Mouse (Mus musculus) lung, embryonic 15.5 days (tissue): ENCODE data around the gene Hipk2. TPM values are rescaled to one million over a fixed set of nuclear protein-coding genes. Genes with fewer than 3 reads are reported as not detected.
A peak's percentile ranks its signal among the peaks of the same experiment; 100 is the strongest.

Experiments used
- ATAC-seq: fragments of 200-750 bp; cut with Nextera tagmentation; 2 replicates; pipeline ENCODE4 v1.8.0; 2017; ENCODE audit warnings: moderate number of reproducible peaks, borderline replicate concordance; ENCODE audit not compliant: low FRiP score, low TSS enrichment; ENCODE audit errors: extremely low read depth
- H3K27ac ChIP-seq: fragments of 300-500 bp; sonication (generic); 2 replicates; pipeline ENCODE4 v1.5.1; 2015; ENCODE audit warnings: moderate library complexity, mild to moderate bottlenecking, inconsistent platforms
- H3K27me3 ChIP-seq: fragments of 300-500 bp; sonication (generic); 2 replicates; pipeline ENCODE4 v1.6.1; 2015; ENCODE audit warnings: inconsistent platforms
- H3K36me3 ChIP-seq: fragments of 300-500 bp; sonication (generic); 2 replicates; pipeline ENCODE4 v1.6.1; 2015; ENCODE audit warnings: inconsistent platforms
- H3K4me1 ChIP-seq: fragments of 300-500 bp; sonication (generic); 2 replicates; pipeline ENCODE4 v1.6.1; 2015; ENCODE audit warnings: inconsistent platforms
- H3K4me2 ChIP-seq: fragments of 300-500 bp; sonication (generic); 2 replicates; pipeline ENCODE4 v1.6.1; 2015; ENCODE audit warnings: inconsistent platforms, mild to moderate bottlenecking, moderate library complexity
- H3K4me3 ChIP-seq: fragments of 300-500 bp; sonication (generic); 2 replicates; pipeline ENCODE4 v1.5.1; 2015; ENCODE audit warnings: mild to moderate bottlenecking, inconsistent platforms
- H3K9ac ChIP-seq: fragments of 300-500 bp; sonication (generic); 2 replicates; pipeline ENCODE4 v1.6.1; 2015; ENCODE audit warnings: inconsistent platforms
- H3K9me3 ChIP-seq: fragments of 300-500 bp; sonication (generic); 2 replicates; pipeline ENCODE4 v1.6.1; 2016; ENCODE audit warnings: inconsistent platforms
- WGBS: fragments of 180-500 bp; shearing (Covaris S2); methylation state at CpG from one replicate; pipeline ENCODE4 v1.1.7; 2015; 5-methylcytosine and 5-hydroxymethylcytosine counted together
- polyA plus RNA-seq: library from polyadenylated mRNA; unstranded; fragments of >200 nt; fragmentation: Nextera tagmentation; extraction: Ambion mirVana; gene quantifications from 2 replicates; pipeline ENCODE4 v1.2.1, GENCODE M21; 2015

Hipk2 gene
- polyA plus RNA-seq, 1 experiment from 2014 or later: 21.8 TPM

DNA sequence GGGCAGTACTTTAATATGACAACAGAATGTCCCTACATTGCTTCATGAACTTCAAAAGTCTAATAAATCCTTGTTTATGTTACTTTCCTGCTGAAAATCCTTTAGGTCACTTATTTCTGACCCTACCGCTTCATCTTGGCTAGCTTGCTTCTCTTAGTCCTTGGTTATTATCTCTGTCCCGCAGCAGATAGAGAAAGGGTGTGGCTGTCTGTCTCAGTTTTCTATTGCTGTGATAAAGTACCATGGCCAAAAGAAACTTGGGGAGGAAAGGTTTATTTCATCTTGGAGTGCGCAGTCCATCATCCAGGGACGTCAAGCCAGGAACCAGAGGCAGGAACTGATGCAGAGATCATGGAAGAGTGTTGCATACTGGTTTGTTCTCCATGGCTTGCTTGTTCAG, 40.6 kb upstream of the Hipk2 start:
- H3K4me1 ChIP-seq: peaks cover 38% of the 10 kb centered on the region

DNA sequence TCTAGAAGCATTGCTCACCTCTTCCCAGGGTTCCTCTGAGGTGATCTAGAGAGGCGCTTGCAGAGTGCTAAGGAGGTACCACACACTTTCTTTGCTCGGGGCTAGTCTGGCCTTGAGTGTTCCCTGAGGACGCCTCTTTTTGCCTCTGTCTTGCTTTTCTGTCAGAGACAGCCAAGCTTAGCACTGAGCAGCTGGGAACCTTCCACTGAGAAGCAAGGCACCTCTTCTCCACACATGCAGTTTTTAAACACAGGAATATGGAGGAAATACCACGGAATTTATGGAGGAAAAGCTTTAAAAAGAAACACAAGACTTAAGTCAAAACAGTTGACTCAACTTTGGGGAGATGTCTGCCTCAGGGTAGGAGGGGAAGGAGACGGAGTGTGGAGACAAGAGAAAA, 39.8 kb upstream of the Hipk2 start:
- Histone ChIP-seq H3K4me3 (no peak overlapping the region), H3K36me3 (no peaks in the 10 kb centered on the region), H3K9me3 (no peaks in the 10 kb centered on the region), H3K27me3 (no peaks in the 10 kb centered on the region), H3K4me1 (peaks cover 35% of the 10 kb centered on the region), H3K27ac (no peak overlapping the region), H3K4me2 (no peak overlapping the region), H3K9ac (no peak overlapping the region)
- 60% methylated on average over 5 of the region's 5 CpGs for WGBS
- no peak for ATAC-seq

More for the DNA sequence above, 40.6 kb upstream of the Hipk2 start:
- 66% methylated on average over 4 of the region's 4 CpGs for WGBS
- no peak overlapping the region for H3K9ac ChIP-seq
- no peaks in the 10 kb centered on the region for H3K36me3 ChIP-seq
- no peak overlapping the region for H3K27ac ChIP-seq
- no peak overlapping the region for H3K4me3 ChIP-seq
- no peak for ATAC-seq
- no peak overlapping the region for H3K4me2 ChIP-seq
- H3K27me3 ChIP-seq: no peaks in the 10 kb centered on the region
- H3K9me3 ChIP-seq: no peaks in the 10 kb centered on the region

DNA sequence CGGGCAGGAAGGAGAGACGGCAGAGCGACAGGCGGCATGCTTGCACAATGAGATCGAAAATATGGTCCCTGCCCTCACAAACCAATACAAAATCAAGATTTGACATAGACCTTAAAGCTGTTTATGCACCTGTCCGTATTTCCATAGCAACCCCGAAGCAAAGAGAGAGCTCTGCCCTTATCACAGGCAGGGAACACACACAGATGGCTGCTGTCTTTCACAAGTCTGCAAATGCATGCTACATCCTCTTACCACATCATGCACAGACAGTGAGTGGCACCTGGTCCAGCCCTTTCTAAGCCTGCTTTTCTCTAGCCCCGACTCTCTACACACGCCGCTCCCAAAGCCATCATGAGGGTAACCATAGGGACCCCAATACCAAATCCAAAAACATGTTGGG, 38.2 kb upstream of the Hipk2 start:
- H3K9me3 ChIP-seq: no peaks in the 10 kb centered on the region
- peaks cover 35% of the 10 kb centered on the region for H3K4me1 ChIP-seq
- ATAC-seq: no peak
- 67% methylated on average over 10 of the region's 10 CpGs for WGBS
- no peaks in the 10 kb centered on the region for H3K36me3 ChIP-seq
- no peak overlapping the region for H3K9ac ChIP-seq
- no peak overlapping the region for H3K4me2 ChIP-seq
- no peak overlapping the region for H3K4me3 ChIP-seq
- no peak overlapping the region for H3K27ac ChIP-seq
- no peaks in the 10 kb centered on the region for H3K27me3 ChIP-seq

DNA sequence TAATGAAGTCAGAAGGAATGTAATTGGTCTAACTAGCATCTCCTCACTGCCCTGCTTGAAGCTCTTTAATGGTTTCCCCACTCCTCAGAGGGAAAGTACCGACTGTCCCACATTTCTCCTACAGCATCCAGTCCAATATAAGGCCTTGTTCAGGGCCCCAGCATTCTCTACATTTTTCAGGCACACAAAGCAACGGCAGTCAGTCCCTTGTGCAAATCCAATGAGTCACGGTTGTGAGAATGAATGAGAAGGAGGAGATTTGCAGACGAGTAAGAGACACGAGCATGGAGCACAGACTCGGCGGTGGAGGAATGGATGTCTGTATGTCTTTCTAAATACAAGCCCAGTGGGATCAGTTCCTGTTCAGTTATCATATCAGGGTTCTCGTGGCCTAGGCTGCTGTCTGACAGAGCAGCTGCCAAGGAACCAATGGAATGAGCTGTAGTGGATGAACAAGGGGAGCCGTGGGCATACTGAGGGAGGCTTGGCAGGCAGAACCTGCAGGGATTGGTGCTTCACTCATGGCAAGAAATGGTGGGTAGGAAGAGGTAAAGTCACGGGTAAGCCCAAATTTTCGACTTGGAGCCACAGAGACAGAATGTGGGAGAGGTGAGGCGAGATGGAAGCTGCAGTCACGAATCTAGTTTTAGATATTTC, 37.5 kb upstream of the Hipk2 start:
- no peak for ATAC-seq
- 64% methylated on average over 13 of the region's 13 CpGs for WGBS

DNA sequence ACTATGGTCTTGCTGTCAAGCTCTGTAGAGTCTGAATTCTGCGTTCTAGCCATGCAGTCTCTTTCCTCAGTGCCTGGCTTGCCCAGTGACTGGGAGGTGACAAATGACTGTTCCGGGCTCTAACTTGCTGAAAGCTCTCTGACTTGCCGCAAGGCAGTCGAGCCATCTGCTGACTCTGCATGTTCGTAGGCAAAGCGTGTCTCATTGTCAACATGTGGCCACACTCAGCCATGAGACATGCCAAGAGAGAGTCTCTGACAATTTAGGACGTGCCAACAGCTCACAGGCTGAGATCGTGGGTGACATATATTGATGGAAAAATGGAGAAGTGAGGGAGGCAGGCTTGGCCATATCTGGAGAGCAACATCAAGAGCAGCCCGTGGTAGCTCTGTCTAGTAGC, 36.9 kb upstream of the Hipk2 start:
- Histone ChIP-seq H3K27me3 (no peaks in the 10 kb centered on the region), H3K36me3 (no peaks in the 10 kb centered on the region), H3K9me3 (no peaks in the 10 kb centered on the region), H3K4me1 (peaks cover 23% of the 10 kb centered on the region), H3K4me3 (no peak overlapping the region), H3K4me2 (no peak overlapping the region), H3K9ac (no peak overlapping the region), H3K27ac (no peak overlapping the region)
- peak; percentile 28; the same call in 1 of the 2 replicates for ATAC-seq
- 56% methylated on average over 9 of the region's 9 CpGs for WGBS

More for the DNA sequence above, 37.5 kb upstream of the Hipk2 start:
- H3K27ac ChIP-seq: no peak overlapping the region
- H3K36me3 ChIP-seq: no peaks in the 10 kb centered on the region
- no peaks in the 10 kb centered on the region for H3K9me3 ChIP-seq
- no peaks in the 10 kb centered on the region for H3K27me3 ChIP-seq
- no peak overlapping the region for H3K4me2 ChIP-seq
- H3K4me1 ChIP-seq: peaks cover 29% of the 10 kb centered on the region
- H3K9ac ChIP-seq: no peak overlapping the region
- no peak overlapping the region for H3K4me3 ChIP-seq

DNA sequence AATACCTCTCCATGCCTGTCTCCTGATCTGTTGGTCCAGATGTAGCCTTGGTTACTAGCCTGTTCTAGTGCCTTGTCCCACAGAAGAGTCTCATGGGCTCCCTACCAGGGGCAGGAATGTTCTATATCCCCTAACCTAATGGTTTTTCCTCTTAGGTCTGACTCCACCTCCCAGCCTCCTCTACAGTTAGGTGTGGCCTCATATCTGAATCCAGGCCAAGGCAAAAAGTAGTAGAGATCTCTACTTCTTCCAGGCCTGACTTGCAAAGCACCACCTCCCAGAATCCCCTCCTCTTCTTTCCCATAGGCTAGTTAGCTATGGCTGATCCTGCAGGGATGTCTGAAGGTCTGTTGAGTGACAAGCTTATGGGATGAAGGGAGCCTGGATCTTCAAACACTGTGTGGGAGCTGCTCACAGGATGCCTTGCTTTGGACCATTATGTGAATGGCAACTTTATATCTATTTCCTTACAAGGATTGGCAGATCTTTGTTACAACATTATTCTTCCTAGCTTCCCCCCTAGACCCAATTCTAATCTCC, 36.2 kb upstream of the Hipk2 start:
- peak; percentile 28; the same call in 1 of the 2 replicates for ATAC-seq
- Histone ChIP-seq H3K27me3 (no peaks in the 10 kb centered on the region), H3K9me3 (no peaks in the 10 kb centered on the region), H3K4me1 (peaks cover 21% of the 10 kb centered on the region), H3K4me3 (no peak overlapping the region), H3K9ac (no peak overlapping the region), H3K36me3 (no peaks in the 10 kb centered on the region), H3K27ac (no peak overlapping the region), H3K4me2 (no peak overlapping the region)

DNA sequence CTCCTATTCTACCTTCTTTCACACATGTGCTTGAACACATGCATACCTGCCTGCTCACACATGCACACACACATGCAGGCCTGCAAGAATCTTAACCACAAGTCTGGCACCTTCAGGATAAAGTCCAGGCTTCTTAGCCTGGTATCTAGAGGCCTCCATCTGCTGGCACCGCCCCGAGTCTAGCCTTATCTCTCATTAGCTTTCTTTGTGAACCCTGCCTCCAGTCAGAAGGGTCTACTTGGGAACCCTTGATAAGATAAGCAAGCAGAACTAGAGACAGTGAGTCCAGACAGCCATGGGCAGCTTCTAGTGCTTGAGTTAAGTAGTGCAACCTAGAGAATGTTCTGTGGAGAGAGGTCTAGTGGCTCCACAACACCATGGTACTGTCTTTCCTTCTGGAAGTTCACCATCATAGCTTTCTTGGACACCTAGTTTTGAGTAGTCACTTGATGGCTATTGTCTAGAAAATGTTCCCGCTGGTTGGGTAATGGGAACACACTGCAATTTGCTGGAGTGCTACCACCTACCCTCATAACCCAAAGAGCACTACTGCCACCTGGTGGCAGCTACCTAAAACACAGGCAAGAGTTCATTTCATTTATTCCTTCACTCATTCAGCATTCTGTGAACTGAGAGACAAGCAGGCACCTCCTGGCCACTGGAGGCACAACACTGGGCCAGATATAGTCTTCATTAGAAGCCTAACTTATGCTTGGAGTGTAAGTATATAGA, 35.0 kb upstream of the Hipk2 start:
- H3K27me3 ChIP-seq: no peaks in the 10 kb centered on the region
- no peaks in the 10 kb centered on the region for H3K36me3 ChIP-seq
- no peak overlapping the region for H3K4me2 ChIP-seq
- WGBS: 34% methylated on average over 3 of the region's 3 CpGs
- H3K9ac ChIP-seq: no peak overlapping the region
- H3K9me3 ChIP-seq: no peaks in the 10 kb centered on the region
- peaks cover 15% of the 10 kb centered on the region for H3K4me1 ChIP-seq
- H3K27ac ChIP-seq: no peak overlapping the region
- ATAC-seq: peak; percentile 39; the same call in 1 of the 2 replicates
- no peak overlapping the region for H3K4me3 ChIP-seq

DNA sequence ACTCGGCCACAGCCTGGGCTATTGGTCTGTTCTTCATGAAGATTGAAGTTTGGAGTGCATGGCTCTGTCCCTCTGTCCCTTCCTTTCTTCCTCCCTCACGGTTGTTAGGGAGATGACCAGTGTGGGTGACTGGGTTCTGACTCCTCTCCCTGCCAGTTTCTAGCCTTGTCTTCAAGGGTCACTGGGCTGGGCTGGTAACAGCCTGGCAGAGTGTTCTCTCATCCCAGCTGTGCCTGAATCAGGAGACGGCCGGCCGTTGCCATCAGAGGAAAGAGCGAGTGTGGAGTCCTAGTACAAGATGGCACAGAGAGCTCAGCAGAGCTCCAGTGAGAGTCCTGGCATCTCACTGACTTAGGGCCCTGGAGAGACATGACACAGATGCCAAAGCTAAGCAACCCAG, 32.4 kb upstream of the Hipk2 start:
- Histone ChIP-seq H3K27ac (no peak overlapping the region), H3K4me1 (peaks cover 14% of the 10 kb centered on the region), H3K36me3 (no peaks in the 10 kb centered on the region), H3K4me3 (no peak overlapping the region), H3K27me3 (no peaks in the 10 kb centered on the region), H3K4me2 (no peak overlapping the region), H3K9me3 (no peaks in the 10 kb centered on the region), H3K9ac (no peak overlapping the region)
- 83% methylated on average over 6 of the region's 6 CpGs for WGBS
- ATAC-seq: no peak

DNA sequence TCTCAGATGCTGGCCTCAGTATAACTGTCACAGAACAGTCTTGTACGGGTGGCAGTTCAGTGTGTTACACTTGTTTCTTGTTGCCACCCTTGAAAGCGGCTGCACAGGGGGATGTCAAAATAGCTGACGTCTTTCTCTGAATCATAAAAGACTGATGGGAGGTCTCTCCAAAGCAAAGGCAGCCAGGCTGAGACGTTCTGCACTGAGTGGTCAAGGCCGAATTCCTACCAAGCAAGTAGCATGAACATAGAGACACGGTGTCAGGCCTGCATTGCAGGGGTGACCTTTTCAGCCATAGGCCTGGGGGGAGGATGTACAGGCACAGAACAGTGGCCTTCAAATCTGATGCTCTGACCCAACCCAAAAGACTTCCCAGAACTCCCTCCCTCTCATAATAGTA, 30.0 kb upstream of the Hipk2 start:
- no peak for ATAC-seq
- Histone ChIP-seq H3K27me3 (no peaks in the 10 kb centered on the region), H3K4me3 (no peak overlapping the region), H3K4me1 (no peaks in the 10 kb centered on the region), H3K27ac (no peak overlapping the region), H3K9ac (no peak overlapping the region), H3K9me3 (no peaks in the 10 kb centered on the region), H3K36me3 (no peaks in the 10 kb centered on the region), H3K4me2 (no peak overlapping the region)
- WGBS: 86% methylated on average over 6 of the region's 6 CpGs

DNA sequence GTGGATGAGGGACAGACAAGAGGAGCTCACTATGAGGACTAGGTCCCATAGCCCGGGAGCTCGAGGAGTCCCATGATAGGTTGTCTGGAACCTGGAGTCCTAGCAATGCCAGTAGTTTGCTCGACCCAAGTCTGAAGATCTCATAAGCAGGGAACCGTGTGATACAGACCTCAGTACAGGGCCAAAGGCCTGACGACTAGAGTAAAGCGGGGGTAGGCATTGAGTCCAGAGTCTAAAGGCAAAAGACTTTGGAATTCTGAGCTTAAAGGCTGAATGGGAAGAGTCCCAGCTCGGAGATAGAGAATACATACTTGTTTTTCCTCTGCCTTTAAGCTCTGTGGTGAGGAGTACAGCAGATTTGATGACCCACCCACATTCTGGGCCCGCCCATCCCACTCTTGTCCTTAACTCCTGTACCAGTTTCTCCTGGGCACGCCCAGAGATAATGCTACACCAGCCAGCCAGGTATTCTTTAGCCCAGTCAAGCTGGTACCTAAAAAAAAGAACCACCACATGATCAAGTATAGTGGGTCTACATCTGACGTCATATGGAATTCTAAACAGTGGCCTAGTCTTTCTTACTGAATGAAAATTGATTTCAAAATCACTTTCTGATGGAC, 27.0 kb upstream of the Hipk2 start:
- no peak for ATAC-seq
- H3K9me3 ChIP-seq: no peaks in the 10 kb centered on the region
- no peaks in the 10 kb centered on the region for H3K27me3 ChIP-seq
- H3K4me2 ChIP-seq: no peak overlapping the region
- 85% methylated on average over 10 of the region's 10 CpGs for WGBS
- no peak overlapping the region for H3K27ac ChIP-seq
- H3K4me1 ChIP-seq: no peaks in the 10 kb centered on the region
- no peaks in the 10 kb centered on the region for H3K36me3 ChIP-seq
- H3K9ac ChIP-seq: no peak overlapping the region
- no peak overlapping the region for H3K4me3 ChIP-seq

DNA sequence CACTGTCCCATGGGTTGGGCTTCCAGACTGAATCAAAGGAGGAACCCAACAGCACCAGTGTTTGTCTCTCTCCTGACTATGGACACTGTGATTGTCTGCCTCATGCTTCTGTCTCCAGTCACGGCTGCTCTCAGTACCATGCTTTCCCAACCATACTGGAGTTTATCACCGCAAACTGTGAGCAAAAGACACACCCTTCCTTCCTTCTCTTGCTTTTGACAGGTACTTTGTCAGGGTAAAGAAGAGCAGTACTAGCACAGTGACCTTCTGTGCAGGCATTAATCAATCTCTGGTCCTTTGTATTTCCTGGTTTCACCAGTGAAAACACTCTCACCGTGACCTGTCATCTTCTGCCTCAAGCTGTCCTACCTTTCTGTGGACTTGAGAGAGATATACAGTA, 25.7 kb upstream of the Hipk2 start:
- Histone ChIP-seq H3K36me3 (no peaks in the 10 kb centered on the region), H3K4me3 (no peak overlapping the region), H3K4me2 (no peak overlapping the region), H3K9ac (no peak overlapping the region), H3K27ac (no peak overlapping the region), H3K9me3 (no peaks in the 10 kb centered on the region), H3K4me1 (peaks cover 8% of the 10 kb centered on the region; the same call in 1 of the 2 replicates), H3K27me3 (no peaks in the 10 kb centered on the region)
- WGBS: 50% methylated on average over 3 of the region's 3 CpGs
- no peak for ATAC-seq

DNA sequence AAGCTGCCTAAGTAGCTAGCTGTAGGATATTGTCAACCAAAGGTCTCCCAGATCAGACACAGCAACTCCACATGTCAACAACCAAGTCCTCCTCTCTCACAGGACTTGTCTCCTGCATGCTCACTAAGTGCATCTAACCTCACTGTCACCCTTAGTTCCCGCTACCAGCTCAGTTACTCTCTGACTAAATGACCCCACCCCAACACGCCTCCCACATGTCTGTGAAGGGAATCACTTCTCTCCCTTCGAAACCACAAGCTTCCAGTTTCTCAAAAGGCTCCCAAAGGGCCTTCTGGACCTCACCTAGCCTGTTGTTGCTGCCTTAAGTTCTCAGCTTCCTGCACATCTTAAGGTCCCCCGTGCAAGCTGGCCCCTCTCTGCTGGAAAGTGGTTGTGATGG, 25.2 kb upstream of the Hipk2 start:
- peaks cover 10% of the 10 kb centered on the region; the same call in 1 of the 2 replicates for H3K4me1 ChIP-seq
- no peak overlapping the region for H3K9ac ChIP-seq
- H3K27me3 ChIP-seq: no peaks in the 10 kb centered on the region
- WGBS: 80% methylated on average over 4 of the region's 4 CpGs
- no peak overlapping the region for H3K4me2 ChIP-seq
- ATAC-seq: no peak
- H3K36me3 ChIP-seq: no peaks in the 10 kb centered on the region
- no peak overlapping the region for H3K4me3 ChIP-seq
- H3K27ac ChIP-seq: no peak overlapping the region
- H3K9me3 ChIP-seq: no peaks in the 10 kb centered on the region
